ENCODE assay signal across 37 mouse cellular contexts in genomic region chr16:38864358-38864757, GRCm38 (mm10). TPM values are rescaled to one million over a fixed set of nuclear protein-coding genes. Genes with fewer than 3 reads are reported as not detected.
"Had no signal": no experiment of that assay in that cellular context is flagged by ENCODE, and none has a peak within 500 bp of the region (broad histone marks: within the 10 kb centered on the region; RNA-seq: fewer than 3 reads in every experiment).

No protein-coding gene starts in this region.

- H3K36me3 ChIP-seq: embryonic facial prominence, embryonic 10.5 days; embryonic facial prominence, embryonic 12.5 days; embryonic facial prominence, embryonic 13.5 days; embryonic facial prominence, embryonic 15.5 days; forebrain, embryonic 10.5 days; forebrain, embryonic 12.5 days; forebrain, embryonic 15.5 days; heart, embryonic 10.5 days had no signal

- H3K27me3 ChIP-seq: embryonic facial prominence, embryonic 12.5 days; embryonic facial prominence, embryonic 13.5 days; embryonic facial prominence, embryonic 15.5 days; forebrain, embryonic 12.5 days; forebrain, embryonic 13.5 days; forebrain, embryonic 15.5 days had no signal

- H3K27ac ChIP-seq: embryonic facial prominence, embryonic 10.5 days; embryonic facial prominence, embryonic 12.5 days; embryonic facial prominence, embryonic 13.5 days; embryonic facial prominence, embryonic 15.5 days; forebrain, embryonic 10.5 days; forebrain, embryonic 12.5 days; forebrain, embryonic 13.5 days; forebrain, embryonic 15.5 days; heart, adult 2 months; heart, embryonic 10.5 days had no signal

- H3K4me2 ChIP-seq: embryonic facial prominence, embryonic 12.5 days; embryonic facial prominence, embryonic 13.5 days; embryonic facial prominence, embryonic 15.5 days; forebrain, embryonic 12.5 days; forebrain, embryonic 13.5 days; forebrain, embryonic 15.5 days had no signal

- H3K4me3 ChIP-seq: embryonic facial prominence, embryonic 10.5 days; embryonic facial prominence, embryonic 12.5 days; embryonic facial prominence, embryonic 13.5 days; embryonic facial prominence, embryonic 15.5 days; erythroblast, embryonic 14.5 days; forebrain, embryonic 10.5 days; forebrain, embryonic 12.5 days; forebrain, embryonic 13.5 days; forebrain, embryonic 15.5 days; heart, adult 2 months; heart, embryonic 10.5 days had no signal

- DNase-seq: cerebellum, adult 9-11 months; cerebellum, postnatal 10 days; cerebellum, postnatal 14 days; cerebellum, postnatal 25 days; cerebellum, postnatal 36 days; embryo, embryonic 11 days; forebrain, postnatal 0 days; gastrocnemius, postnatal 10 days; gastrocnemius, postnatal 14 days; gastrocnemius, postnatal 25 days; gastrocnemius, postnatal 36 days; heart, adult 11 months; heart, adult 18-20 months; heart, adult 2 months had no signal

RNA-seq across cellular contexts. Expression of gene Igsf11, which starts 28.1 kb away (rescaled TPM):
- total RNA-seq: common myeloid progenitor, adult 5-6 weeks; granulocyte monocyte progenitor cell, adult 5-6 weeks had no signal
- polyA plus RNA-seq: erythroblast, embryonic 14.5 days had no signal

RNA-seq across cellular contexts. Expression of gene 4930435E12Rik, which starts 35.8 kb away (rescaled TPM):
- total RNA-seq: common myeloid progenitor, adult 5-6 weeks; forebrain, postnatal 0 days; gastrocnemius, adult 18-20 months; gastrocnemius, adult 8-10 months; gastrocnemius, postnatal 10 days; gastrocnemius, postnatal 14 days; gastrocnemius, postnatal 25 days; gastrocnemius, postnatal 36 days; gastrocnemius, postnatal 4 days; granulocyte monocyte progenitor cell, adult 5-6 weeks; heart, adult 18-20 months; heart, adult 2 months; heart, adult 8-10 months had no signal
- polyA plus RNA-seq: cortical plate, adult 2 months; embryonic facial prominence, embryonic 10.5 days; embryonic facial prominence, embryonic 11.5 days; embryonic facial prominence, embryonic 12.5 days; embryonic facial prominence, embryonic 13.5 days; embryonic facial prominence, embryonic 14.5 days; embryonic facial prominence, embryonic 15.5 days; erythroblast, embryonic 14.5 days; forebrain, embryonic 10.5 days; forebrain, embryonic 11.5 days; forebrain, embryonic 12.5 days; forebrain, embryonic 13.5 days; forebrain, embryonic 14.5 days; forebrain, embryonic 15.5 days; forebrain, embryonic 16.5 days; forebrain, postnatal 0 days; frontal cortex, adult 2 months; heart, adult 2 months; heart, embryonic 10.5 days had no signal
